Mouse (Mus musculus): ENCODE results near the gene Spns1. TPM values are rescaled to one million over a fixed set of nuclear protein-coding genes. Genes with fewer than 3 reads are reported as not detected.

The Spns1 gene
- total RNA-seq, 1 experiment = 238 TPM

GRCm38 (mm10) chr7:126340896-126341295 lies 36.4 kb downstream of the Spns1 start:
- no peak overlapping the region for H3K9ac ChIP-seq (ENCODE audit: insufficient read depth, low read depth, low read length, poor library complexity, severe bottlenecking)
- TF ChIP-seq MAFK (IDR thresholded peaks at IDR 0.05; ENCODE audit: insufficient read depth, low read depth, low read length) (no peak), HCFC1 (IDR thresholded peaks at IDR 0.05; ENCODE audit: borderline replicate concordance, insufficient read depth, low read length) (no peak), ZNF384 (IDR thresholded peaks at IDR 0.05; ENCODE audit: low read depth, low read length) (no peak), CHD2 (IDR thresholded peaks at IDR 0.05; ENCODE audit: low read depth, low read length) (no peak), ZC3H11A (IDR thresholded peaks at IDR 0.05; ENCODE audit: borderline replicate concordance, low read depth, low read length) (no peak)

DNA sequence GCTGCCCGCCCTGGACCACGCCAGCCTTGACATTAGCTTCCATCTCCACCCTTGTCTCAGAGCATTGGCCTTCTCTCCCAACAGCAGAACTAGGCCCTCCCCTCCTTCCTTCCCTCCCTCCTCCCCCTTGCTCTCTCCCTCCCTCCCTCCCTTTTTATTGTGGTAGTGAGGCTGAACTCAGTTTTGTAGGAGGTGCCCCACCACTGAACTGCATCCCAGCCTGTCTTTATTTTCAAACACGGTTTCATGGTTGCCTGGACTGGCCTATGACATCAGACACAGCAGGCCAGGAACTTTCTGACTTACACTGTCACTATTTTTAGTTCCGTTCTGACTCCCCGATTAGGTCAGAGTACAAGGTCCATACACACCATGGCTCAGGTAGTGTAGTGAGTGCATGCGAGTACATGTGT lies 37.0 kb downstream of the Spns1 start:
- H3K36me3 ChIP-seq (ENCODE audit: control insufficient read depth, insufficient read depth, low read length, poor library complexity, severe bottlenecking) = no peaks in the 10 kb centered on the region
- no peaks in the 10 kb centered on the region for H3K9me3 ChIP-seq (ENCODE audit: control insufficient read depth, insufficient read depth, low read depth, low read length)
- in situ Hi-C loops (cut with MboI; ENCODE audit: low sequenced_read_pairs in 2 of 2, unreplicated experiment in 2 of 2) = no loop called here
- DNase-seq (ENCODE audit: low read depth, low spot score) = no peak
- H3K4me3 ChIP-seq (ENCODE audit: insufficient read depth in 1 of 2, low read depth in 1 of 2, low read length in 2 of 2, poor library complexity in 1 of 2, severe bottlenecking in 1 of 2) = no peak overlapping the region
- TF ChIP-seq HCFC1 (IDR thresholded peaks at IDR 0.05; ENCODE audit: borderline replicate concordance, insufficient read depth, low read length) (no peak), ZC3H11A (IDR thresholded peaks at IDR 0.05; ENCODE audit: borderline replicate concordance, low read depth, low read length) (no peak), ZNF384 (IDR thresholded peaks at IDR 0.05; ENCODE audit: low read depth, low read length) (no peak)
- H3K9ac ChIP-seq (ENCODE audit: insufficient read depth, low read depth, low read length, poor library complexity, severe bottlenecking) = peak overlapping the region; percentile 20; the same call in 1 of the 2 replicates
- no peak overlapping the region for H3K27ac ChIP-seq (ENCODE audit: insufficient read depth, low read depth, low read length, poor library complexity, severe bottlenecking)
- H3K4me1 ChIP-seq (ENCODE audit: control insufficient read depth in 2 of 2, insufficient read depth in 2 of 2, low read length in 2 of 2, poor library complexity in 1 of 2) = peaks cover 0 to 30% of the 10 kb centered on the region in 2 experiments; a peak in 2 of 4 replicates

More at GRCm38 (mm10) chr7:126340896-126341295, 36.4 kb downstream of the Spns1 start:
- Histone ChIP-seq H3K4me3 (ENCODE audit: insufficient read depth in 1 of 2, low read depth in 1 of 2, low read length in 2 of 2, poor library complexity in 1 of 2, severe bottlenecking in 1 of 2) (no peak overlapping the region), H3K9me3 (ENCODE audit: control insufficient read depth, insufficient read depth, low read depth, low read length) (no peaks in the 10 kb centered on the region), H3K4me1 (ENCODE audit: control insufficient read depth in 2 of 2, insufficient read depth in 2 of 2, low read length in 2 of 2, poor library complexity in 1 of 2) (peaks cover 0 to 32% of the 10 kb centered on the region in 2 experiments; a peak in 2 of 4 replicates), H3K36me3 (ENCODE audit: control insufficient read depth, insufficient read depth, low read length, poor library complexity, severe bottlenecking) (no peaks in the 10 kb centered on the region), H3K27ac (ENCODE audit: insufficient read depth, low read depth, low read length, poor library complexity, severe bottlenecking) (no peak overlapping the region)
- DNase-seq (ENCODE audit: low read depth, low spot score) = no peak
- in situ Hi-C loops (cut with MboI; ENCODE audit: low sequenced_read_pairs in 2 of 2, unreplicated experiment in 2 of 2) = no loop called here

DNA sequence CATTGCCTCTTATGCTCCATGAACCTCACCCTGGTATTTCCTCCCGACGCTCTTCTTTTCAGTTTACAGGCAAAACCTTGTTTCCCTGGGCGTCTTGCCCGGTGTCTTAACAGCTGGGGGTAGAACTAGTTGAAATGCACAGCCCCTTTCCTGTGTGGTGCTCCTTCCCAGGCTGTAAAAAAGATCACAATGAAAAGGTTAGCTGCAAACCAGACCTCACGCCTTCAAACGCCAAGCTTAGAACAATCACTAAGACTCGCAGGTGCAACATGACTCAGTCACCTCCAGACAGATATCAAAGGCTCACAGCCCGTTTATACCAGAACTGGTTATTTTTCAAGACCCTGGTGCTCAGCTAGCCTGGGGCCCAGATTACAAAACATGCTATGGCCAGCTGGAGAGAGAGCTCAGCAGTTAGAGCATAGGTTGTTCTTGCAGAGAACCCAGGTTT lies 37.7 kb downstream of the Spns1 start:
- Histone ChIP-seq H3K4me3 (ENCODE audit: insufficient read depth in 1 of 2, low read depth in 1 of 2, low read length in 2 of 2, poor library complexity in 1 of 2, severe bottlenecking in 1 of 2) (no peak overlapping the region), H3K36me3 (ENCODE audit: control insufficient read depth, insufficient read depth, low read length, poor library complexity, severe bottlenecking) (no peaks in the 10 kb centered on the region), H3K9me3 (ENCODE audit: control insufficient read depth, insufficient read depth, low read depth, low read length) (no peaks in the 10 kb centered on the region), H3K9ac (ENCODE audit: insufficient read depth, low read depth, low read length, poor library complexity, severe bottlenecking) (no peak overlapping the region), H3K4me1 (ENCODE audit: control insufficient read depth in 2 of 2, insufficient read depth in 2 of 2, low read length in 2 of 2, poor library complexity in 1 of 2) (peaks cover 0 to 30% of the 10 kb centered on the region in 2 experiments; a peak in 2 of 4 replicates), H3K27ac (ENCODE audit: insufficient read depth, low read depth, low read length, poor library complexity, severe bottlenecking) (no peak overlapping the region)
- TF ChIP-seq HCFC1 (IDR thresholded peaks at IDR 0.05; ENCODE audit: borderline replicate concordance, insufficient read depth, low read length) (no peak), ZNF384 (IDR thresholded peaks at IDR 0.05; ENCODE audit: low read depth, low read length) (no peak), MAFK (IDR thresholded peaks at IDR 0.05; ENCODE audit: insufficient read depth, low read depth, low read length) (no peak), ZC3H11A (IDR thresholded peaks at IDR 0.05; ENCODE audit: borderline replicate concordance, low read depth, low read length) (no peak), CHD2 (IDR thresholded peaks at IDR 0.05; ENCODE audit: low read depth, low read length) (no peak)
- in situ Hi-C loops (cut with MboI; ENCODE audit: low sequenced_read_pairs in 2 of 2, unreplicated experiment in 2 of 2) = no loop called here
- no peak for DNase-seq (ENCODE audit: low read depth, low spot score)

DNA sequence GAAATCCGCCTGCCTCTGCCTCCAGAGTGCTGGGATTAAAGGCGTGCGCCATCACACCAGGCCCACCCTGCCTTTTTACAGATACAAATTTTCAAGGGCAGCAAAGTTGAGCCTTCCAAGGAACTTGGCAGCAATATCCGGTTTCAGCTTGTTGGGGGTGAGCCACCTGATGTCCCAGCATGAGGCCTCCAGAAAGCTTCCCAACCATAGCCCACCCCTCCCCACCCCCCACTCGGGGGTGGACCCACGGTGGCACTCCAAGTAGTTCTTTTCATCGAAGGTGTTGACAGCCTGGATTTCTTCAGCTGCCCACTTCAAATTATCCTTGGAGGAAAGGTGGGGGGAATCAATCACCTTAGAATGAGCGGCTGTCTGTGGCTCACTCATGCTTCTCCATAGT lies 38.3 kb downstream of the Spns1 start:
- H3K27ac ChIP-seq (ENCODE audit: insufficient read depth, low read depth, low read length, poor library complexity, severe bottlenecking) = peak overlapping the region; percentile 42; the same call in 1 of the 2 replicates
- in situ Hi-C loops (cut with MboI; ENCODE audit: low sequenced_read_pairs in 2 of 2, unreplicated experiment in 2 of 2) = no loop called here
- TF ChIP-seq ZNF384 (IDR thresholded peaks at IDR 0.05; ENCODE audit: low read depth, low read length) (no peak), HCFC1 (IDR thresholded peaks at IDR 0.05; ENCODE audit: borderline replicate concordance, insufficient read depth, low read length) (no peak), MAFK (IDR thresholded peaks at IDR 0.05; ENCODE audit: insufficient read depth, low read depth, low read length) (no peak), CHD2 (IDR thresholded peaks at IDR 0.05; ENCODE audit: low read depth, low read length) (no peak), ZC3H11A (IDR thresholded peaks at IDR 0.05; ENCODE audit: borderline replicate concordance, low read depth, low read length) (no peak)
- no peaks in the 10 kb centered on the region for H3K9me3 ChIP-seq (ENCODE audit: control insufficient read depth, insufficient read depth, low read depth, low read length)
- DNase-seq (ENCODE audit: low read depth, low spot score) = no peak
- H3K4me1 ChIP-seq (ENCODE audit: control insufficient read depth in 2 of 2, insufficient read depth in 2 of 2, low read length in 2 of 2, poor library complexity in 1 of 2) = peaks cover 0 to 28% of the 10 kb centered on the region in 2 experiments; a peak in 2 of 4 replicates
- H3K4me3 ChIP-seq (ENCODE audit: insufficient read depth in 1 of 2, low read depth in 1 of 2, low read length in 2 of 2, poor library complexity in 1 of 2, severe bottlenecking in 1 of 2) = no peak overlapping the region
- H3K9ac ChIP-seq (ENCODE audit: insufficient read depth, low read depth, low read length, poor library complexity, severe bottlenecking) = no peak overlapping the region
- no peaks in the 10 kb centered on the region for H3K36me3 ChIP-seq (ENCODE audit: control insufficient read depth, insufficient read depth, low read length, poor library complexity, severe bottlenecking)

GRCm38 (mm10) chr7:126335556-126335955 lies 41.7 kb downstream of the Spns1 start:
- Histone ChIP-seq H3K9me3 (ENCODE audit: control insufficient read depth, insufficient read depth, low read depth, low read length) (no peaks in the 10 kb centered on the region), H3K27ac (ENCODE audit: insufficient read depth, low read depth, low read length, poor library complexity, severe bottlenecking) (no peak overlapping the region), H3K4me1 (ENCODE audit: control insufficient read depth in 2 of 2, insufficient read depth in 2 of 2, low read length in 2 of 2, poor library complexity in 1 of 2) (peaks cover 0 to 29% of the 10 kb centered on the region in 2 experiments; a peak in 2 of 4 replicates), H3K4me3 (ENCODE audit: insufficient read depth in 1 of 2, low read depth in 1 of 2, low read length in 2 of 2, poor library complexity in 1 of 2, severe bottlenecking in 1 of 2) (no peak overlapping the region), H3K9ac (ENCODE audit: insufficient read depth, low read depth, low read length, poor library complexity, severe bottlenecking) (no peak overlapping the region), H3K36me3 (ENCODE audit: control insufficient read depth, insufficient read depth, low read length, poor library complexity, severe bottlenecking) (no peaks in the 10 kb centered on the region)
- in situ Hi-C loops (cut with MboI; ENCODE audit: low sequenced_read_pairs in 2 of 2, unreplicated experiment in 2 of 2) = no loop called here
- no peak for DNase-seq (ENCODE audit: low read depth, low spot score)
- no peak for TF ChIP-seq CHD2 (IDR thresholded peaks at IDR 0.05; ENCODE audit: low read depth, low read length)
- no peak for TF ChIP-seq ZNF384 (IDR thresholded peaks at IDR 0.05; ENCODE audit: low read depth, low read length)
- no peak; the same call in 1 of the 2 replicates for TF ChIP-seq ZC3H11A (IDR thresholded peaks at IDR 0.05; ENCODE audit: borderline replicate concordance, low read depth, low read length)
- TF ChIP-seq HCFC1 (IDR thresholded peaks at IDR 0.05; ENCODE audit: borderline replicate concordance, insufficient read depth, low read length) = no peak
- TF ChIP-seq MAFK (IDR thresholded peaks at IDR 0.05; ENCODE audit: insufficient read depth, low read depth, low read length) = no peak
